Mouse (Mus musculus) retina, embryonic 14.5 days (tissue): ENCODE measurements around the gene Tubg2.
A peak's percentile ranks its signal among the peaks of the same experiment; 100 is the strongest.

Experiments
- DNase-seq: peaks from one replicate; pipeline ENCODE4 v3.0.0-alpha.2; 2015; ENCODE audit warnings: low spot score

Gene Tubg2

GRCm38 (mm10) chr11:101164677-101165580 is 9.2 kb downstream of the Tubg2 start:
- DNase-seq: no peak

GRCm38 (mm10) chr11:101166357-101166756 is 10.7 kb downstream of the Tubg2 start:
- DNase-seq: no peak

- DNase-seq: no peak
Observed at GRCm38 (mm10) chr11:101167211-101167962, 11.7 kb downstream of the Tubg2 start.

GRCm38 (mm10) chr11:101167963-101168300 is 12.2 kb downstream of the Tubg2 start:
- no peak for DNase-seq

- DNase-seq: no peak
Observed at GRCm38 (mm10) chr11:101168301-101168980, 12.7 kb downstream of the Tubg2 start.

- DNase-seq: no peak
Observed at GRCm38 (mm10) chr11:101169301-101170107, 13.8 kb downstream of the Tubg2 start.

- peak; percentile 49 for DNase-seq
Observed at GRCm38 (mm10) chr11:101170354-101170810, 14.7 kb downstream of the Tubg2 start, which contains the start of gene Cntnap1. Cntnap1 (plus strand) TSS chr11:101170523.

- peak; percentile 97 for DNase-seq
Observed at GRCm38 (mm10) chr11:101170811-101171610, 15.3 kb downstream of the Tubg2 start, which contains the start of gene Plekhh3. Plekhh3 (minus strand) TSS chr11:101171351.

- DNase-seq: peak; percentile 86
Observed at GRCm38 (mm10) chr11:101171721-101172433, 16.2 kb downstream of the Tubg2 start.

- DNase-seq: no peak
Observed at GRCm38 (mm10) chr11:101172434-101172815, 16.7 kb downstream of the Tubg2 start.

GRCm38 (mm10) chr11:101173112-101173511 is 17.4 kb downstream of the Tubg2 start:
- DNase-seq: no peak

- peak; percentile 91 for DNase-seq
Observed at GRCm38 (mm10) chr11:101173631-101174388, 18.1 kb downstream of the Tubg2 start.

- DNase-seq: no peak
Observed at GRCm38 (mm10) chr11:101174389-101174745, 18.7 kb downstream of the Tubg2 start.

- peak; percentile 69 for DNase-seq
Observed at GRCm38 (mm10) chr11:101174851-101175628, 19.3 kb downstream of the Tubg2 start, which contains the start of gene Ccr10. Ccr10 (minus strand) TSS chr11:101175443.

- no peak for DNase-seq
Observed at GRCm38 (mm10) chr11:101175636-101176116, 20.0 kb downstream of the Tubg2 start.

GRCm38 (mm10) chr11:101176117-101176691 is 20.5 kb downstream of the Tubg2 start:
- DNase-seq: peak; percentile 69

- peak; percentile 78 for DNase-seq
Observed at GRCm38 (mm10) chr11:101176933-101177773, 21.4 kb downstream of the Tubg2 start.
